In genomic region chr5:46573869-46574268, GRCm38 (mm10) we compare ENCODE assay signal across 15 mouse cellular contexts.
"Had no signal": no experiment of that assay in that cellular context is flagged by ENCODE, and none has a peak within 500 bp of the region (broad histone marks: within the 10 kb centered on the region; RNA-seq: fewer than 3 reads in every experiment).

No protein-coding gene starts in this region.

- DNase-seq: kidney, adult 2 months; lung, postnatal 4 days; right cerebral cortex, postnatal 4 days; spleen, adult 18-20 months; thymus, adult 18-20 months; thymus, postnatal 14 days had no signal

- ATAC-seq: intestine, embryonic 16.5 days had no signal

- H3K27me3 ChIP-seq: kidney, embryonic 15.5 days; liver, embryonic 15.5 days; lung, embryonic 15.5 days; midbrain, embryonic 12.5 days; neural tube, embryonic 13.5 days had no signal

- H3K27ac ChIP-seq: kidney, embryonic 15.5 days; left cerebral cortex, adult 2 months; limb, embryonic 10.5 days; liver, embryonic 15.5 days; midbrain, embryonic 12.5 days; neural tube, embryonic 13.5 days had no signal

- H3K36me3 ChIP-seq: kidney, embryonic 15.5 days; limb, embryonic 10.5 days; liver, embryonic 15.5 days; lung, embryonic 15.5 days; midbrain, embryonic 12.5 days; neural tube, embryonic 13.5 days had no signal

- H3K4me2 ChIP-seq: kidney, embryonic 15.5 days; liver, embryonic 11.5 days; liver, embryonic 15.5 days; lung, embryonic 15.5 days; midbrain, embryonic 12.5 days; neural tube, embryonic 13.5 days had no signal

- H3K9ac ChIP-seq: kidney, embryonic 15.5 days; liver, embryonic 15.5 days; lung, embryonic 15.5 days; midbrain, embryonic 12.5 days; neural tube, embryonic 13.5 days had no signal

- H3K9me3 ChIP-seq: kidney, embryonic 15.5 days; limb, embryonic 10.5 days; liver, embryonic 15.5 days; lung, embryonic 15.5 days; midbrain, embryonic 12.5 days; neural tube, embryonic 13.5 days had no signal

- H3K4me1 ChIP-seq: kidney, embryonic 15.5 days; limb, embryonic 10.5 days; liver, embryonic 15.5 days; lung, embryonic 15.5 days; midbrain, embryonic 12.5 days had no signal

- H3K4me3 ChIP-seq: kidney, embryonic 15.5 days; left cerebral cortex, adult 2 months; limb, embryonic 10.5 days; liver, embryonic 15.5 days; lung, embryonic 15.5 days; midbrain, embryonic 12.5 days; neural tube, embryonic 13.5 days had no signal
